In genomic region chr17:43121096-43121495, GRCm38 (mm10) we compare ENCODE assay signal across 24 mouse cellular contexts.
A peak's percentile ranks its signal among the peaks of the same experiment; 100 is the strongest.
DNase-seq lines count a peak whose midpoint lies in the region; ATAC-seq and TF ChIP-seq lines count a peak whose summit lies in the region.
"Had no signal": no experiment of that assay in that cellular context is flagged by ENCODE, and none has a peak within 500 bp of the region (broad histone marks: within the 10 kb centered on the region; RNA-seq: fewer than 3 reads in every experiment).

No protein-coding gene starts in this region.

- ATAC-seq in liver, embryonic 11.5 days (replicated peaks; ENCODE audit: low FRiP score): no peak
- ATAC-seq: forebrain, embryonic 13.5 days had no signal

- TF ChIP-seq CTCF in thymus, adult 2 months (IDR thresholded peaks at IDR 0.05; ENCODE audit: borderline replicate concordance, control insufficient read depth, extremely low read depth, insufficient read depth, low read length, poor library complexity): no peak

- no peaks in the 10 kb centered on the region for H3K36me3 ChIP-seq in heart, embryonic 10.5 days
- H3K36me3 ChIP-seq in liver, embryonic 11.5 days (ENCODE audit: control insufficient read depth, insufficient read depth, low read length): no peaks in the 10 kb centered on the region
- H3K36me3 ChIP-seq in thymus, adult 2 months (ENCODE audit: control insufficient read depth, insufficient read depth, low read length): no peaks in the 10 kb centered on the region
- H3K36me3 ChIP-seq: embryonic facial prominence, embryonic 13.5 days; hindbrain, embryonic 15.5 days; limb, embryonic 15.5 days; liver, embryonic 15.5 days; lung, embryonic 15.5 days had no signal

- no peaks in the 10 kb centered on the region for H3K27me3 ChIP-seq in heart, embryonic 10.5 days (ENCODE audit: insufficient read depth, poor library complexity, severe bottlenecking)
- H3K27me3 ChIP-seq in liver, embryonic 11.5 days (replicated peaks; ENCODE audit: control insufficient read depth, insufficient read depth, low read length): no peaks in the 10 kb centered on the region
- no peaks in the 10 kb centered on the region for H3K27me3 ChIP-seq in thymus, adult 2 months (ENCODE audit: control insufficient read depth, insufficient read depth, low read length)
- H3K27me3 ChIP-seq: embryonic facial prominence, embryonic 13.5 days; forebrain, embryonic 13.5 days; hindbrain, embryonic 15.5 days; limb, embryonic 15.5 days; liver, embryonic 15.5 days; lung, embryonic 15.5 days had no signal

- peak; percentile 58 for DNase-seq in heart, embryonic 10.5 days (ENCODE audit: low spot score)
- DNase-seq in heart, postnatal 25 days (ENCODE audit: low spot score): no peak
- DNase-seq in layer of hippocampus, adult 11-12 months (ENCODE audit: low spot score): peak; percentile 21
- peak; percentile 29 to 44 for DNase-seq in layer of hippocampus, adult 8-10 months (ENCODE audit: low spot score in 2 of 2)
- DNase-seq in right cerebral cortex, postnatal 36 days (ENCODE audit: low spot score in 2 of 2): peak; percentile 10 to 14
- DNase-seq in liver, embryonic 11.5 days (ENCODE audit: low spot score): no peak
- no peak for DNase-seq in thymus, adult 2 months
- DNase-seq: adrenal gland, adult 2 months; B cell, adult 2 months; cerebellum, adult 2 months; cerebellum, postnatal 25 days; gastrocnemius, postnatal 36 days; kidney, adult 2 months; lung, postnatal 4 days; midbrain, embryonic 14.5 days; thymus, postnatal 25 days had no signal

- intact Hi-C loops in heart, postnatal 25 days (cut with DNase I): no loop called here

- H3K9ac ChIP-seq in liver, embryonic 11.5 days (ENCODE audit: low read depth, low read length): no peak overlapping the region
- H3K9ac ChIP-seq: embryonic facial prominence, embryonic 13.5 days; forebrain, embryonic 13.5 days; hindbrain, embryonic 15.5 days; limb, embryonic 15.5 days; liver, embryonic 15.5 days; lung, embryonic 15.5 days had no signal

- no peak overlapping the region for H3K27ac ChIP-seq in heart, embryonic 10.5 days
- H3K27ac ChIP-seq in liver, embryonic 11.5 days (ENCODE audit: low read depth, low read length): no peak overlapping the region
- H3K27ac ChIP-seq in thymus, adult 2 months (ENCODE audit: control insufficient read depth, insufficient read depth, low read length): no peak overlapping the region
- H3K27ac ChIP-seq: embryonic facial prominence, embryonic 13.5 days; forebrain, embryonic 13.5 days; hindbrain, embryonic 15.5 days; kidney, postnatal 0 days; limb, embryonic 15.5 days; liver, embryonic 15.5 days; lung, embryonic 15.5 days had no signal

- no peaks in the 10 kb centered on the region for H3K9me3 ChIP-seq in heart, embryonic 10.5 days
- H3K9me3 ChIP-seq in liver, embryonic 11.5 days (ENCODE audit: control insufficient read depth, low read length): no peaks in the 10 kb centered on the region
- H3K9me3 ChIP-seq: embryonic facial prominence, embryonic 13.5 days; forebrain, embryonic 13.5 days; hindbrain, embryonic 15.5 days; limb, embryonic 15.5 days; liver, embryonic 15.5 days; lung, embryonic 15.5 days had no signal

- H3K4me3 ChIP-seq in heart, embryonic 10.5 days: no peak overlapping the region
- H3K4me3 ChIP-seq in liver, embryonic 11.5 days (ENCODE audit: low read depth, low read length): no peak overlapping the region
- H3K4me3 ChIP-seq in thymus, adult 2 months (ENCODE audit: control insufficient read depth, insufficient read depth, low read length): no peak overlapping the region
- H3K4me3 ChIP-seq: embryonic facial prominence, embryonic 13.5 days; erythroblast, embryonic 14.5 days; forebrain, embryonic 13.5 days; hindbrain, embryonic 15.5 days; limb, embryonic 15.5 days; liver, embryonic 15.5 days; lung, embryonic 15.5 days had no signal

- H3K4me1 ChIP-seq in heart, embryonic 10.5 days: no peaks in the 10 kb centered on the region
- H3K4me1 ChIP-seq in liver, embryonic 11.5 days (replicated peaks; ENCODE audit: control insufficient read depth, insufficient read depth, low read length): no peaks in the 10 kb centered on the region
- no peaks in the 10 kb centered on the region for H3K4me1 ChIP-seq in thymus, adult 2 months (replicated peaks; ENCODE audit: control insufficient read depth, insufficient read depth, low read length)
- H3K4me1 ChIP-seq: embryonic facial prominence, embryonic 13.5 days; forebrain, embryonic 13.5 days; hindbrain, embryonic 15.5 days; lung, embryonic 15.5 days had no signal

- TF ChIP-seq POLR2A in thymus, adult 2 months (IDR thresholded peaks at IDR 0.05; ENCODE audit: control insufficient read depth, extremely low read depth, insufficient read depth, low read length, poor library complexity): no peak

- no peak overlapping the region for H3K4me2 ChIP-seq in liver, embryonic 11.5 days
- H3K4me2 ChIP-seq: embryonic facial prominence, embryonic 13.5 days; forebrain, embryonic 13.5 days; hindbrain, embryonic 15.5 days; limb, embryonic 15.5 days; liver, embryonic 15.5 days; lung, embryonic 15.5 days had no signal

- WGBS in heart, embryonic 10.5 days: 82% methylated on average over 2 of the region's 2 CpGs
- 80% methylated on average over 2 of the region's 2 CpGs for WGBS in liver, embryonic 11.5 days
- 97% methylated on average over 2 of the region's 2 CpGs for WGBS in thymus, adult 2 months

Comparison
In these comparisons a context has a peak if more than half of its experiments do, and no peak if none do; other contexts are left out.
1. DNase-seq: peak in heart, embryonic 10.5 days (single experiment), layer of hippocampus, adult 11-12 months (single experiment), layer of hippocampus, adult 8-10 months (2 of 2) and right cerebral cortex, postnatal 36 days (2 of 2); none in heart, postnatal 25 days (single experiment), liver, embryonic 11.5 days (single experiment) and thymus, adult 2 months (single experiment).